Mouse (Mus musculus) heart, postnatal 0 days (tissue): Measurements from ENCODE around the gene Stk10. TPM values are rescaled to one million over a fixed set of nuclear protein-coding genes. Genes with fewer than 3 reads are reported as not detected.

Experiments used
- ATAC-seq: fragments of 200-750 bp; cut with Nextera tagmentation; 2 replicates; pipeline ENCODE4 v1.8.0; 2017; ENCODE audit warnings: low read depth, moderate number of reproducible peaks, moderate library complexity; ENCODE audit not compliant: insufficient read depth
- DNase-seq: peaks from one replicate; pipeline ENCODE4 v3.0.0-alpha.2; 2016; ENCODE audit warnings: low spot score
- H3K27ac ChIP-seq: fragments of 300-500 bp; sonication (generic); 2 replicates; pipeline ENCODE4 v1.5.1; 2014; ENCODE audit warnings: low read depth, mild to moderate bottlenecking
- H3K27me3 ChIP-seq: fragments of 300-500 bp; sonication (generic); 2 replicates; pipeline ENCODE4 v1.6.1; 2014; ENCODE audit warnings: low read length, mixed read lengths; ENCODE audit not compliant: control insufficient read depth, insufficient read depth
- H3K36me3 ChIP-seq: fragments of 300-500 bp; sonication (generic); replicated peaks from 2 replicates; pipeline ENCODE4 v1.6.1; 2014; ENCODE audit warnings: low read length, mixed read lengths; ENCODE audit not compliant: control insufficient read depth, insufficient read depth
- H3K4me1 ChIP-seq: fragments of 300-500 bp; sonication (generic); 2 replicates; pipeline ENCODE4 v1.6.1; 2014; ENCODE audit warnings: antibody characterized with exemption; ENCODE audit not compliant: control insufficient read depth, insufficient read depth
- H3K4me2 ChIP-seq: fragments of 300-500 bp; sonication (generic); 2 replicates; pipeline ENCODE4 v1.6.1; 2014; ENCODE audit warnings: low read depth, mild to moderate bottlenecking, low read length, moderate library complexity
- H3K4me3 ChIP-seq: fragments of 300-500 bp; sonication (generic); 2 replicates; pipeline ENCODE4 v1.5.1; 2014; ENCODE audit warnings: low read depth, low read length
- H3K9ac ChIP-seq: fragments of 300-500 bp; sonication (generic); replicated peaks from 2 replicates; pipeline ENCODE4 v1.6.1; 2014; ENCODE audit warnings: low read depth, low read length, mixed read lengths
- H3K9me3 ChIP-seq: fragments of 300-500 bp; sonication (generic); replicated peaks from 2 replicates; pipeline ENCODE4 v1.6.1; 2016; ENCODE audit warnings: low read length; ENCODE audit not compliant: control insufficient read depth
- CTCF ChIP-seq: IDR thresholded peaks from 2 replicates; pipeline ENCODE4 v1.5.1; 2016; ENCODE audit warnings: antibody characterized with exemption, control low read depth, low read depth
- EP300 ChIP-seq: IDR thresholded peaks from 2 replicates; pipeline ENCODE4 v1.6.1; 2016; ENCODE audit warnings: antibody characterized with exemption, low read depth
- WGBS: fragments of 180-500 bp; shearing (Covaris S2); extraction: QIAGEN DNeasy Blood & Tissue Kit; methylation state at CpG from one replicate; pipeline ENCODE4 v1.1.7; 2014; 5-methylcytosine and 5-hydroxymethylcytosine counted together
- polyA plus RNA-seq: library from polyadenylated mRNA; unstranded; fragments of >200 nt; fragmentation: Nextera tagmentation; extraction: Ambion mirVana; gene quantifications from 2 replicates; pipeline ENCODE4 v1.2.1, GENCODE M21; 2015
- total RNA-seq: library from RNA; depleted of rRNA; stranded (reverse); fragments of >200 nt; gene quantifications from 2 replicates; pipeline ENCODE4 v1.2.3, GENCODE M21; 2014; ENCODE audit warnings: low replicate concordance

Gene Stk10
- total and polyA plus RNA-seq, 2 experiments from 2014 or later, result 1.6 to 4.3 TPM

- Histone ChIP-seq H3K27me3 (no peaks in the 10 kb centered on the region), H3K4me1 (no peaks in the 10 kb centered on the region; the same call in 1 of the 2 replicates), H3K9me3 (no peaks in the 10 kb centered on the region), H3K27ac (no peak overlapping the region; the same call in 1 of the 2 replicates), H3K36me3 (no peaks in the 10 kb centered on the region), H3K4me2 (no peak overlapping the region), H3K9ac (no peak overlapping the region), H3K4me3 (no peak overlapping the region)
- no peak for DNase-seq
- ATAC-seq, result no peak
- WGBS, result 56% methylated on average over 5 of the region's 5 CpGs
- TF ChIP-seq EP300 (no peak), CTCF (no peak)
These were observed 49.7 kb downstream of the Stk10 start for GRCm38 (mm10) chr11:32582813-32583212.

GRCm38 (mm10) chr11:32585996-32586395, 52.9 kb downstream of the Stk10 start:
- Histone ChIP-seq H3K9me3 (no peaks in the 10 kb centered on the region), H3K9ac (no peak overlapping the region), H3K4me2 (no peak overlapping the region), H3K36me3 (no peaks in the 10 kb centered on the region), H3K4me1 (no peaks in the 10 kb centered on the region; the same call in 1 of the 2 replicates), H3K27ac (no peak overlapping the region), H3K4me3 (no peak overlapping the region), H3K27me3 (no peaks in the 10 kb centered on the region)
- TF ChIP-seq CTCF, result no peak
- TF ChIP-seq EP300, result no peak
- no peak for ATAC-seq
- 77% methylated on average over 6 of the region's 6 CpGs for WGBS
- no peak for DNase-seq

GRCm38 (mm10) chr11:32587191-32588089, 54.3 kb downstream of the Stk10 start:
- Histone ChIP-seq H3K27me3 (no peaks in the 10 kb centered on the region), H3K36me3 (no peaks in the 10 kb centered on the region), H3K9me3 (no peaks in the 10 kb centered on the region), H3K27ac (no peak overlapping the region), H3K9ac (no peak overlapping the region), H3K4me3 (no peak overlapping the region), H3K4me1 (no peaks in the 10 kb centered on the region; the same call in 1 of the 2 replicates), H3K4me2 (no peak overlapping the region)
- no peak for TF ChIP-seq CTCF
- no peak for TF ChIP-seq EP300
- 71% methylated on average over 17 of the region's 17 CpGs for WGBS
- no peak for ATAC-seq
- DNase-seq, result no peak

GRCm38 (mm10) chr11:32588090-32588891, 55.2 kb downstream of the Stk10 start:
- H3K27me3 ChIP-seq, result no peaks in the 10 kb centered on the region
- peak; percentile 29; the same call in 1 of the 2 replicates for ATAC-seq
- H3K9ac ChIP-seq, result no peak overlapping the region
- H3K9me3 ChIP-seq, result no peaks in the 10 kb centered on the region
- no peak overlapping the region for H3K4me2 ChIP-seq
- no peak overlapping the region for H3K4me3 ChIP-seq
- TF ChIP-seq EP300, result no peak
- TF ChIP-seq CTCF, result peak; percentile 97
- DNase-seq, result peak; percentile 45
- no peak overlapping the region for H3K27ac ChIP-seq
- no peaks in the 10 kb centered on the region; the same call in 1 of the 2 replicates for H3K4me1 ChIP-seq
- 25% methylated on average over 15 of the region's 15 CpGs for WGBS
- H3K36me3 ChIP-seq, result no peaks in the 10 kb centered on the region

GRCm38 (mm10) chr11:32588892-32589172, 55.7 kb downstream of the Stk10 start:
- no peak overlapping the region for H3K9ac ChIP-seq
- ATAC-seq, result no peak
- H3K9me3 ChIP-seq, result no peaks in the 10 kb centered on the region
- H3K27ac ChIP-seq, result no peak overlapping the region
- H3K4me2 ChIP-seq, result no peak overlapping the region
- 78% methylated on average over 11 of the region's 11 CpGs for WGBS
- H3K27me3 ChIP-seq, result no peaks in the 10 kb centered on the region
- no peaks in the 10 kb centered on the region for H3K4me1 ChIP-seq
- TF ChIP-seq CTCF (no peak), EP300 (no peak)
- no peak overlapping the region for H3K4me3 ChIP-seq
- H3K36me3 ChIP-seq, result no peaks in the 10 kb centered on the region
- no peak for DNase-seq
